Mouse (Mus musculus) midbrain, embryonic 15.5 days (tissue): ENCODE results near the gene Tbc1d19. TPM values are rescaled to one million over a fixed set of nuclear protein-coding genes. Genes with fewer than 3 reads are reported as not detected.

ENCODE experiments used
- ATAC-seq: fragments of 200-750 bp; cut with Nextera tagmentation; replicated peaks from 2 replicates; pipeline ENCODE4 v1.8.0; 2017; ENCODE audit warnings: moderate TSS enrichment
- H3K27ac ChIP-seq: fragments of 300-500 bp; sonication (generic); 2 replicates; pipeline ENCODE4 v1.5.1; 2015; ENCODE audit warnings: mild to moderate bottlenecking, inconsistent platforms
- H3K27me3 ChIP-seq: fragments of 300-500 bp; sonication (generic); replicated peaks from 2 replicates; pipeline ENCODE4 v1.6.1; 2015; ENCODE audit warnings: inconsistent platforms
- H3K36me3 ChIP-seq: fragments of 300-500 bp; sonication (generic); replicated peaks from 2 replicates; pipeline ENCODE4 v1.6.1; 2015; ENCODE audit warnings: inconsistent platforms
- H3K4me1 ChIP-seq: fragments of 300-500 bp; sonication (generic); 2 replicates; pipeline ENCODE4 v1.6.1; 2015; ENCODE audit warnings: inconsistent platforms
- H3K4me2 ChIP-seq: fragments of 300-500 bp; sonication (generic); 2 replicates; pipeline ENCODE4 v1.6.1; 2015; ENCODE audit warnings: inconsistent platforms, mild to moderate bottlenecking, moderate library complexity
- H3K4me3 ChIP-seq: fragments of 300-500 bp; sonication (generic); 2 replicates; pipeline ENCODE4 v1.5.1; 2015; ENCODE audit warnings: mild to moderate bottlenecking, inconsistent platforms
- H3K9ac ChIP-seq: fragments of 300-500 bp; sonication (generic); 2 replicates; pipeline ENCODE4 v1.6.1; 2015; ENCODE audit warnings: mild to moderate bottlenecking, inconsistent platforms
- H3K9me3 ChIP-seq: fragments of 300-500 bp; sonication (generic); 2 replicates; pipeline ENCODE4 v1.6.1; 2016; ENCODE audit warnings: inconsistent platforms
- WGBS: fragments of 180-500 bp; shearing (Covaris S2); methylation state at CpG from one replicate; pipeline ENCODE4 v1.1.7; 2015; ENCODE audit warnings: mixed read lengths; 5-methylcytosine and 5-hydroxymethylcytosine counted together
- polyA plus RNA-seq: library from polyadenylated mRNA; unstranded; fragments of >200 nt; fragmentation: Nextera tagmentation; extraction: Ambion mirVana; gene quantifications from 2 replicates; pipeline ENCODE4 v1.2.1, GENCODE M21; 2015

Tbc1d19 gene
- 57.9 and 66.8 TPM in 2 replicates for polyA plus RNA-seq

GRCm38 (mm10) chr5:53809115-53809991 lies at the start of gene Tbc1d19:
Gene Tbc1d19, plus strand, starts transcription at chr5:53809606.
- H3K9ac ChIP-seq: peak within 1 kb of the TSS; percentile 88
- WGBS: 6% methylated on average over 36 of the region's 36 CpGs
- H3K36me3 ChIP-seq: no peaks in the 10 kb centered on the region
- peak within 1 kb of the TSS; percentile 77 for H3K27ac ChIP-seq
- peak; percentile 100 for ATAC-seq
- H3K27me3 ChIP-seq: no peaks in the 10 kb centered on the region
- peaks cover 23% of the 10 kb centered on the region for H3K4me1 ChIP-seq
- H3K9me3 ChIP-seq: no peaks in the 10 kb centered on the region
- peak within 1 kb of the TSS; percentile 85 for H3K4me3 ChIP-seq
- H3K4me2 ChIP-seq: peak within 1 kb of the TSS; percentile 57

GRCm38 (mm10) chr5:53759912-53760311 lies 49.5 kb upstream of the Tbc1d19 start:
- no peak overlapping the region for H3K4me2 ChIP-seq
- H3K27me3 ChIP-seq: no peaks in the 10 kb centered on the region
- 92% methylated on average over 4 of the region's 4 CpGs for WGBS
- no peaks in the 10 kb centered on the region for H3K36me3 ChIP-seq
- H3K9ac ChIP-seq: no peak overlapping the region
- no peak overlapping the region for H3K27ac ChIP-seq
- no peaks in the 10 kb centered on the region for H3K9me3 ChIP-seq
- no peak for ATAC-seq
- H3K4me3 ChIP-seq: no peak overlapping the region
- no peaks in the 10 kb centered on the region for H3K4me1 ChIP-seq

- Histone ChIP-seq H3K27ac (no peak overlapping the region), H3K9me3 (no peaks in the 10 kb centered on the region), H3K4me1 (no peaks in the 10 kb centered on the region), H3K4me2 (no peak overlapping the region), H3K36me3 (no peaks in the 10 kb centered on the region), H3K4me3 (no peak overlapping the region), H3K9ac (no peak overlapping the region), H3K27me3 (no peaks in the 10 kb centered on the region)
- 92% methylated on average over 3 of the region's 3 CpGs for WGBS
- no peak for ATAC-seq
These were observed 48.5 kb upstream of the Tbc1d19 start for GRCm38 (mm10) chr5:53760914-53761313.

GRCm38 (mm10) chr5:53761346-53761745 lies 48.1 kb upstream of the Tbc1d19 start:
- Histone ChIP-seq H3K27me3 (no peaks in the 10 kb centered on the region), H3K4me1 (no peaks in the 10 kb centered on the region), H3K9ac (no peak overlapping the region), H3K27ac (no peak overlapping the region), H3K36me3 (no peaks in the 10 kb centered on the region), H3K9me3 (no peaks in the 10 kb centered on the region), H3K4me2 (no peak overlapping the region), H3K4me3 (no peak overlapping the region)
- ATAC-seq: no peak
- 87% methylated on average over 3 of the region's 3 CpGs for WGBS

DNA sequence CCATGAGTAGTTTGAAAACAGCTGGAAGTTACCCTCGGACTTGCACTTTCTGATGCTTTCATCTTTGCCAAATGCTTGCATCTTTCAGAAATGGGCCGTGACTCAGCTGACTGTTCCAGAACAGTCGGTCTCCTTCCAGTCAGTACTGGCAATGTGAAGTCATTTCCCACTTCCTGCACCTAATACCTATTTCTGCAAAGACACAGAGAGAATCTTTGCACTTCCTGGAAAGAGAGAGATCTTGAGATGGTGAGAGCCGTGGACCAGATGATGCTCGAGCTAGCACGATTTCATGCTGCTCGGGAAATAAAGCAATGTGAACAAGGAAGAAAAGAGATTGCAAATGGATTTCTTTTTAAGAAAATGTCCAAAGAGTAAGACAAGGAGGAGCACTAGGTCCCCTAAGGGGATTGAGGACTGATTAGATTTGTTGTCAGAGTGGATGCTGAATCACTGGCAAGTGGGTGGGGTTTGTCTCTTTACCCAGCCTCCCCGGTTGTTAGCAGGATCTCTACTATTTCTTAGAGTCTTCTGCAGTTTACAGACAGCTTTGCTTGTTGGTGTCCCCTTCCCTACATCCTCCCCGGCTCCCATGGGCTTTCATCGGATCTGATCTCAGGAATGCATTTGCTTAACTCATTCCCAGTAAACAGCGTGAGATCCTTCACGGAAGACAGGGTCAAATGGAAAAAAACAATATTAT lies 24.4 kb upstream of the Tbc1d19 start:
- H3K27me3 ChIP-seq: no peaks in the 10 kb centered on the region
- H3K9me3 ChIP-seq: no peaks in the 10 kb centered on the region
- H3K4me2 ChIP-seq: no peak overlapping the region
- H3K36me3 ChIP-seq: no peaks in the 10 kb centered on the region
- H3K27ac ChIP-seq: no peak overlapping the region
- H3K4me1 ChIP-seq: no peaks in the 10 kb centered on the region
- no peak overlapping the region for H3K4me3 ChIP-seq
- no peak overlapping the region for H3K9ac ChIP-seq
- WGBS: 72% methylated on average over 12 of the region's 12 CpGs
- ATAC-seq: no peak

GRCm38 (mm10) chr5:53801379-53801778 lies 8.0 kb upstream of the Tbc1d19 start:
- H3K9ac ChIP-seq: no peak overlapping the region
- ATAC-seq: no peak
- no peaks in the 10 kb centered on the region for H3K4me1 ChIP-seq
- no peak overlapping the region for H3K4me3 ChIP-seq
- 72% methylated on average over 2 of the region's 2 CpGs for WGBS
- no peak overlapping the region for H3K4me2 ChIP-seq
- H3K27ac ChIP-seq: no peak overlapping the region
- no peaks in the 10 kb centered on the region for H3K9me3 ChIP-seq
- H3K36me3 ChIP-seq: no peaks in the 10 kb centered on the region
- H3K27me3 ChIP-seq: no peaks in the 10 kb centered on the region

DNA sequence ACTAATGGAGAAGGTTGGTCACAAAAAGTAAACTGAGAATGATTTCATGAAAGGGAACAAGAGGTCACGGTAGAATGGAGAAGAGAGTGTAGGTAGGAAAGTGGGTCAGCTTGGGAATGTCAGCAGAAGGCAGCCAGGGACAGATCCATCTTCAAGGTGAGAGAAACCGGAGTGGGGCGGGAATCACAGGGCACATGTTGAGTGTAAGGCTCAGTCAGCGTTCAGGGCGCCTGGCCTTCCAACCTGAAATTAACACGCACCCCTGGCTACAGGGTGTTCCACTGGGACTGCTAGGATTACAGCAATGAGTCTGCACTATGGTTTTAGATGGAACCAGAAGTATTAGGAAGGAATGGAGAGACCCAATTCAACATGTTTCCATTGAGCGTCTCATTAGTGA lies 10.3 kb downstream of the Tbc1d19 start:
- H3K4me3 ChIP-seq: no peak overlapping the region
- H3K9me3 ChIP-seq: no peaks in the 10 kb centered on the region
- H3K27ac ChIP-seq: no peak overlapping the region
- H3K9ac ChIP-seq: no peak overlapping the region
- no peaks in the 10 kb centered on the region for H3K36me3 ChIP-seq
- H3K27me3 ChIP-seq: no peaks in the 10 kb centered on the region
- 92% methylated on average over 7 of the region's 7 CpGs for WGBS
- no peaks in the 10 kb centered on the region for H3K4me1 ChIP-seq
- H3K4me2 ChIP-seq: no peak overlapping the region
- no peak for ATAC-seq

DNA sequence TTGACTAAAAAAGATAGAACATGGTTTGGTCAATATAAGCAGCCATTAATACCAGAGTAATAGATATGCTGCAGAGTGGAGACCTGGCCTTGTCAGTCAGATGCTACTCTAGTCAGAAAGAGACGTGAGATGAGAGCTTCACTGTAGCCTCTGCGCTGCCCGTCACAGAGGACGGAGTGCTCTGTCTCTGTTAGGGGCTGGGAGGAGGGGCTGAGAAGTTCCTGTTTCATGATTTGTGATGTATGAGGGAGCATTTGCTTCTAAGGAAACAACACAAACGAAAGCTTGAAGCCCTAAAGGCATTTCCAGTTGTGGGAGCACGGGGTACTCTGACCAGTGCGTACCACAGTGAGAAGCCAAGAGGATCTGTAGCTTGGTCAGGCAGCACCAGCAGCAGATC lies 16.5 kb downstream of the Tbc1d19 start:
- Histone ChIP-seq H3K4me1 (no peaks in the 10 kb centered on the region), H3K9me3 (no peaks in the 10 kb centered on the region), H3K36me3 (peaks cover 5% of the 10 kb centered on the region; the same call in 1 of the 2 replicates), H3K4me3 (no peak overlapping the region), H3K27ac (no peak overlapping the region), H3K9ac (no peak overlapping the region), H3K27me3 (no peaks in the 10 kb centered on the region), H3K4me2 (no peak overlapping the region)
- ATAC-seq: no peak
- WGBS: 83% methylated on average over 7 of the region's 7 CpGs

DNA sequence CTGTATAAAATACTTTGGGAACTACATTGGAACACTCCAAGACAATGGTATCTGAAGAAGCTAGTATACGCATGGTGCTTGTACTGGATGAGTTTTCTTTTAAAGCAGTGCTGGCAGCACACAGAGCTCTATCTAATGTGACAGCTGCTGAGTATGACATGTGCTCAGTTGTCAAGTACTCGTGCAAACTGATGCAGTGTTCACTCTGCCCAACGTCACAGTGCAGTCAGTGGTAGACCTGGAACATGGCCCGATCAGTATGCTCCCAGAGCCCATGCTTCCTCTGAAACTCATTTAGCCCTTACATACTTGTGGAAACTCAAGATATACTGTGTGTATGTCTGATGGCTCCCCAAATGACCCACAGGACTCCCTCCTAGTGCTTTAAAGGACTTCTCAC lies 25.1 kb downstream of the Tbc1d19 start:
- Histone ChIP-seq H3K9ac (no peak overlapping the region), H3K4me3 (no peak overlapping the region), H3K27me3 (no peaks in the 10 kb centered on the region), H3K36me3 (peaks cover 20% of the 10 kb centered on the region), H3K27ac (no peak overlapping the region), H3K9me3 (no peaks in the 10 kb centered on the region), H3K4me1 (no peaks in the 10 kb centered on the region), H3K4me2 (no peak overlapping the region)
- no peak for ATAC-seq
- WGBS: 92% methylated on average over 4 of the region's 4 CpGs

- no peak for ATAC-seq
- H3K4me3 ChIP-seq: no peak overlapping the region
- no peak overlapping the region for H3K9ac ChIP-seq
- H3K27ac ChIP-seq: no peak overlapping the region
- peaks cover 11% of the 10 kb centered on the region for H3K36me3 ChIP-seq
- 90% methylated on average over 5 of the region's 5 CpGs for WGBS
- H3K4me1 ChIP-seq: no peaks in the 10 kb centered on the region
- no peaks in the 10 kb centered on the region for H3K9me3 ChIP-seq
- H3K27me3 ChIP-seq: no peaks in the 10 kb centered on the region
- H3K4me2 ChIP-seq: no peak overlapping the region
These were observed 31.9 kb downstream of the Tbc1d19 start for GRCm38 (mm10) chr5:53841256-53841655.

DNA sequence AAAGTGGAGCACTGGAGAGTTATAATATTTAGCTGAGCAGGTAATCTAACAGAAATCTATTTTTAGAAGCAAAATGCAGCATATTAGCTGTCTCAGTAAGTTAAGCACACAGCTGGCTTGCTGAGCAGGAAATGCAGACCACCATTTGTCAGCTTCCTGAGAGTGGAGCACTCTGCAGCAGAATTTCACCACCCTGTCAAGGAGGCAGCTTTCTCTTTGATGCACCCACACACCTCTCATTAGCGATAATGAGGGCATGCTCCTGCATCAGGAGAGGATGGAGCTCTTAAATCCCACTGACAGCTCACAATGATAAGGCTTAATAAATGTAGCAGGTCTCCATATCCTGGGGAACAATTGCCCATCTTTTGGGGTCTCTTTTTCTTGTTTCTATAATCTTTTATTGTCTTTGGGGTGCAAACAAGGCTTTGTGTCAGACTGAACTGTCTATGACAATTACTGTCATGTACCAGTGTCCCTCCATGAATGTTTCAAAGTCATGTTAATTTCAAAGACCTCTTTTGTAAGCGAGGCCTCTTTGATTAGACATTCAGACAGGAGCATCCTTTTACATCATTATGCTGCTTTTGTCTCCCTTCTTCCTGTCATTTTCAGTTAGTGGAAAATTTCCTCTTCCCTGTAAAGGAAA lies 39.0 kb downstream of the Tbc1d19 start:
- WGBS: 46% methylated on average over 2 of the region's 2 CpGs
- H3K27me3 ChIP-seq: no peaks in the 10 kb centered on the region
- peak; percentile 95 for ATAC-seq
- H3K4me2 ChIP-seq: no peak overlapping the region
- H3K36me3 ChIP-seq: peaks cover 6% of the 10 kb centered on the region; the same call in 1 of the 2 replicates
- H3K4me1 ChIP-seq: peaks cover 4% of the 10 kb centered on the region; the same call in 1 of the 2 replicates
- peak overlapping the region; percentile 66 for H3K27ac ChIP-seq
- H3K9ac ChIP-seq: no peak overlapping the region
- H3K9me3 ChIP-seq: no peaks in the 10 kb centered on the region
- H3K4me3 ChIP-seq: no peak overlapping the region

GRCm38 (mm10) chr5:53852574-53852973 lies 43.2 kb downstream of the Tbc1d19 start:
- no peaks in the 10 kb centered on the region for H3K9me3 ChIP-seq
- no peak overlapping the region for H3K4me3 ChIP-seq
- H3K9ac ChIP-seq: no peak overlapping the region
- no peak overlapping the region for H3K27ac ChIP-seq
- H3K4me2 ChIP-seq: no peak overlapping the region
- no peak for ATAC-seq
- no peaks in the 10 kb centered on the region for H3K27me3 ChIP-seq
- H3K4me1 ChIP-seq: peaks cover 4% of the 10 kb centered on the region; the same call in 1 of the 2 replicates
- peaks cover 8% of the 10 kb centered on the region; the same call in 1 of the 2 replicates for H3K36me3 ChIP-seq
- WGBS: 60% methylated on average over 5 of the region's 5 CpGs
